Mouse (Mus musculus): ENCODE measurements around the gene Gm20388. TPM values are rescaled to one million over a fixed set of nuclear protein-coding genes. Genes with fewer than 3 reads are reported as not detected.

Gm20388 gene
- polyA plus RNA-seq, 1 experiment from 2014 or later: not detected

DNA sequence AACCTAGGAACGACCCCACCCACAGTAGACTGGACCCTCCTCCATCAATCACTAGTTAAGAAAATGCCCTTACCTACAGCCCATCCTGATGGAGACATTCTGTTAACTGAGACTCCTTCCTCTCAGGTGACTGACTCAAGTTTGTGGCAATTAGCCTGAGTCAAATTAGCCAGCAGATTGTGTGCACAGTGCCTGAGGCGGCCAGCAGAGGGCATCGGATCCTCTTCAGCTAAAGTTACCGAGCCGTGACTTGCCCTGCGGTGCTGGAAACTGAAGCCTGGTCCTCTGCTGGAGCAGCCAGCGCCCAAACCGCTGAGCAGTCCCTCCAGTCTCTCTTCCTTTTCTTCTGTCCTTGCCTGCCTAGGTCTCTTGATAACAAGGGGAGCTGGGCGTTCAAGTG is 56.8 kb downstream of the Gm20388 start:
- 81% methylated on average over 9 of the region's 9 CpGs for WGBS
- no peak for TF ChIP-seq EP300 (optimal IDR thresholded peaks at IDR 0.05)
- 0 out of 2 replicates have a peak, but pooled peaks have one; percentile 17 for TF ChIP-seq CTCF (IDR thresholded peaks at IDR 0.05; ENCODE audit: low read depth)

DNA sequence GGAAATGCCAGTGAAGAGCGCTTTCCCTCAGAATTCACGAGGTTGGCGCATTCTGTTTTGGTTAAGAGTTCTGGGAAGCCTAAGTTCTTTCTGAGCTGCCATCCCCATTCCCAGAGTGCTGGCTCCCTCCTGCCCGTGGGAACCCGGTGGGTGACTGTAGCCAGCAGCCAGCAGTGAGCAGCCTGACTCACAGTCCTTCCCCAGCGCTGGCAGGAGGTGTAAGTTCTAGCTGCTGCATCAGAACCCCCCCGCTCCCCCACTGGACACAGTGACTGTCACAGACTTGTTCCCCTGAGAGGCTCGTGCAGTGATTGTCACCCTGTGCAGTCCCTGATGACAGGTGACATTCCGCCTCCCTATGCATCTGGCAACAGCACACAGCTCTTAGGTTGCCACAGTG is 59.5 kb downstream of the Gm20388 start:
- TF ChIP-seq EP300 (optimal IDR thresholded peaks at IDR 0.05) (no peak), CTCF (IDR thresholded peaks at IDR 0.05; ENCODE audit: low read depth) (no peak)
- Histone ChIP-seq H3K36me3 (ENCODE audit: control insufficient read depth, insufficient read depth, low read length) (no peaks in the 10 kb centered on the region), H3K4me1 (replicated peaks; ENCODE audit: control insufficient read depth, insufficient read depth) (no peaks in the 10 kb centered on the region), H3K4me2 (replicated peaks; ENCODE audit: low read depth) (no peak overlapping the region), H3K9ac (ENCODE audit: low read length) (no peak overlapping the region), H3K9me3 (ENCODE audit: control insufficient read depth, low read length) (no peaks in the 10 kb centered on the region), H3K27me3 (ENCODE audit: control insufficient read depth, insufficient read depth, low read length) (no peaks in the 10 kb centered on the region), H3K4me3 (ENCODE audit: low read depth, low read length) (no peak overlapping the region), H3K27ac (replicated peaks) (no peak overlapping the region)
- DNase-seq (ENCODE audit: low spot score) (no peak), ATAC-seq (ENCODE audit: low FRiP score, low TSS enrichment) (no peak)
- WGBS: 74% methylated on average over 9 of the region's 9 CpGs

More for the DNA sequence above, 56.8 kb downstream of the Gm20388 start:
- H3K9me3 ChIP-seq (ENCODE audit: control insufficient read depth, low read length): no peaks in the 10 kb centered on the region
- no peak for DNase-seq (ENCODE audit: low spot score)
- H3K4me2 ChIP-seq (replicated peaks; ENCODE audit: low read depth): no peak overlapping the region
- H3K4me1 ChIP-seq (replicated peaks; ENCODE audit: control insufficient read depth, insufficient read depth): no peaks in the 10 kb centered on the region
- ATAC-seq (ENCODE audit: low FRiP score, low TSS enrichment): no peak
- no peaks in the 10 kb centered on the region for H3K36me3 ChIP-seq (ENCODE audit: control insufficient read depth, insufficient read depth, low read length)
- H3K4me3 ChIP-seq (ENCODE audit: low read depth, low read length): no peak overlapping the region
- H3K9ac ChIP-seq (ENCODE audit: low read length): no peak overlapping the region
- no peaks in the 10 kb centered on the region for H3K27me3 ChIP-seq (ENCODE audit: control insufficient read depth, insufficient read depth, low read length)
- H3K27ac ChIP-seq (replicated peaks): no peak overlapping the region

DNA sequence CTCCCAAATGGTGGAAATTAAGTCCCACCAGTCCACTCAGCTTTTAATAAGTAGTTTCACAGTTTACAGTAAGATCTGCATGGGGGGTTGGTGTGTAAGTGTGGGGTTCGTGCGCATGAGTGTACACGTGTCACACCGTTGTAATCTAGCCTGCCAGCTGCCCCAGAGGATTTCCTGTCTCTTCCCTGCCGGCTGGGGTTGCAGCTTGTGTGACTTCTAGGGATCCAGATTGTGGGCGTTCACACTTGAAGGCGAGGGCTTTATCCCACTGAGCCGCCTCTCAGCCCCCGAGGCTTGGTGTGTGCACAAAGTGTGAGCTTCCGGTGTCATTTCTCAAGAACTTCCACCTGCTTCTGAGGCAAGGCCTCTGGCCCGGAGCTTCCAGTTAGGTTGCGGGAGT is 61.9 kb downstream of the Gm20388 start:
- no peak for DNase-seq (ENCODE audit: low spot score)
- no peak for ATAC-seq (ENCODE audit: low FRiP score, low TSS enrichment)

DNA sequence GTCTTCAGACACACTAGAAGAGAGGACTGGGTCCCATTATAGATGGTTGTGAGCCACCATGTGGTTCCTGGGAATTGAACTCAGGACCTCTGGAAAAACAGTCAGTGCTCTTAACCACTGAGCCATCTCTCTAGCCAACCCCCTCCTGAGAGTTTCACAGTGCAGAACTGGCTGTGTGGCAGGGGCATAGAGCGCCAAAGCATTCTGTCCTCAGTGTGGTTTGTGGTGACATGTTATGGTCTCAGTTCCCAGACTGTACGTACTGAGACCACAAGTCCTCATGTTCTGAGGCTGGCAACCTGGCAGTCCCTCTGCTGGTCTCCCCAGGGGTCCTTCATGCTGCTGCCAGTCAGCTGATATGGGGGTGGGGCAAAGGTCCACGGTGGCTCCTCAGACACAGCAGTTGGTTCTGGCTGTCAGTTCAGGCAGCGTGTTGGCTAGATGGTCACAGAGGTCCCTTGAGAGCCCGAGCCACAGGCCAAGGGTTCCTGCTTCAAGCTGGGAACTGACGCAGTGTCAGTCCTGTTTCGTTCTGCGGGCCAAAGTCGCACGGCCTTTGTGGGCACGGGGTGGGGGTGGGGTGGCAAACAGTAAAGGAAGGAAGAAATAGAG is 68.2 kb downstream of the Gm20388 start:
- no peak for ATAC-seq (ENCODE audit: low FRiP score, low TSS enrichment)
- DNase-seq (ENCODE audit: low spot score): no peak
- Histone ChIP-seq H3K27me3 (ENCODE audit: control insufficient read depth, insufficient read depth, low read length) (no peaks in the 10 kb centered on the region), H3K9ac (ENCODE audit: low read length) (no peak overlapping the region), H3K4me2 (replicated peaks; ENCODE audit: low read depth) (no peak overlapping the region), H3K4me1 (replicated peaks; ENCODE audit: control insufficient read depth, insufficient read depth) (no peaks in the 10 kb centered on the region), H3K36me3 (ENCODE audit: control insufficient read depth, insufficient read depth, low read length) (no peaks in the 10 kb centered on the region), H3K27ac (replicated peaks) (no peak overlapping the region), H3K9me3 (ENCODE audit: control insufficient read depth, low read length) (no peaks in the 10 kb centered on the region), H3K4me3 (ENCODE audit: low read depth, low read length) (no peak overlapping the region)
- TF ChIP-seq CTCF (IDR thresholded peaks at IDR 0.05; ENCODE audit: low read depth) (no peak), EP300 (optimal IDR thresholded peaks at IDR 0.05) (no peak)
- WGBS: 70% methylated on average over 11 of the region's 11 CpGs

More for the DNA sequence above, 61.9 kb downstream of the Gm20388 start:
- Histone ChIP-seq H3K4me3 (ENCODE audit: low read depth, low read length) (no peak overlapping the region), H3K4me1 (replicated peaks; ENCODE audit: control insufficient read depth, insufficient read depth) (no peaks in the 10 kb centered on the region), H3K9me3 (ENCODE audit: control insufficient read depth, low read length) (no peaks in the 10 kb centered on the region), H3K27me3 (ENCODE audit: control insufficient read depth, insufficient read depth, low read length) (no peaks in the 10 kb centered on the region), H3K9ac (ENCODE audit: low read length) (no peak overlapping the region), H3K36me3 (ENCODE audit: control insufficient read depth, insufficient read depth, low read length) (no peaks in the 10 kb centered on the region), H3K27ac (replicated peaks) (no peak overlapping the region), H3K4me2 (replicated peaks; ENCODE audit: low read depth) (no peak overlapping the region)
- WGBS: 61% methylated on average over 12 of the region's 12 CpGs
- TF ChIP-seq EP300 (optimal IDR thresholded peaks at IDR 0.05) (no peak), CTCF (IDR thresholded peaks at IDR 0.05; ENCODE audit: low read depth) (no peak)

DNA sequence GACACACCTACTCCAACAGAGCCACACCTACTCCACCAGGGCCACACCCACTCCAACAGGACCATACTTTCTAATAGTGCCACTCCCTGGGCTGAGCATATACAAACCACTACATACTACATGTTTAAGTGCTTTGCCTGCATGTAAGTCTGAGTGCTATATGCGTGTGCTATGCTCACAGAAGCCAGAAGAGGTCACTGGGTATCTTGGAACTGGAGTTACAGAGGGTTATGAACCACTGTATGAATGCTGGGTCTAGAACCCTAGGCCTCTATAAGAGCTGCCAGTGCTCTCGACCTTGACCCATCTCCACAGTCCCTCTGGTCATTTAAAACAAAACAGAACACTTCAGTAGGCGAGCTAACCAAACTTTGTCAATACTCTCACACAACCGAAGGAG is 70.6 kb downstream of the Gm20388 start:
- no peak overlapping the region for H3K4me2 ChIP-seq (replicated peaks; ENCODE audit: low read depth)
- no peaks in the 10 kb centered on the region for H3K9me3 ChIP-seq (ENCODE audit: control insufficient read depth, low read length)
- TF ChIP-seq EP300 (optimal IDR thresholded peaks at IDR 0.05): no peak
- TF ChIP-seq CTCF (IDR thresholded peaks at IDR 0.05; ENCODE audit: low read depth): peak; percentile 60
- no peak overlapping the region for H3K27ac ChIP-seq (replicated peaks)
- 77% methylated on average over 4 of the region's 4 CpGs for WGBS
- no peaks in the 10 kb centered on the region for H3K27me3 ChIP-seq (ENCODE audit: control insufficient read depth, insufficient read depth, low read length)
- no peak overlapping the region for H3K4me3 ChIP-seq (ENCODE audit: low read depth, low read length)
- DNase-seq (ENCODE audit: low spot score) (no peak), ATAC-seq (ENCODE audit: low FRiP score, low TSS enrichment) (0 out of 2 replicates have a peak, but pooled peaks have one; percentile 18)
- no peaks in the 10 kb centered on the region for H3K36me3 ChIP-seq (ENCODE audit: control insufficient read depth, insufficient read depth, low read length)
- H3K9ac ChIP-seq (ENCODE audit: low read length): no peak overlapping the region
- no peaks in the 10 kb centered on the region for H3K4me1 ChIP-seq (replicated peaks; ENCODE audit: control insufficient read depth, insufficient read depth)

DNA sequence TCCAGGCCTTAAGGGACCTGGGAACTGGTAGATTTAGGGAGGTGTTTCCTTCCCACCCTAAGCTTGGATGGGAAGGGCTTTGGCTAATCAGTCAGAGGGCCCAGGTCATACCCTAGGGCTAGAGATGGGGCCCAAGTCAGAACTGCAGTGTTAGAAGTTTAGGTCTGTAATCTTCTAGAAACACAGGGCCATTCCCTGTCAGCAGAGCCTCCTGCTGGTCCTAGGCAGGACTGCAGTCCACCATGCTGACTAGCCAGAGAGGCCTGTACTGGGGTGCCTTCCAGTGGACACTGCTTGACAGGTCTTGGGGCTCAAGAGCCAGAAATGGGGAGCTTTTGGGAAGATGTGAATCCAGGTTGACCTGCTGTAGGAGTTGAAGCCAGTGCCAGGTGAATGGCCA is 73.4 kb downstream of the Gm20388 start:
- no peaks in the 10 kb centered on the region for H3K9me3 ChIP-seq (ENCODE audit: control insufficient read depth, low read length)
- H3K4me2 ChIP-seq (replicated peaks; ENCODE audit: low read depth): no peak overlapping the region
- TF ChIP-seq EP300 (optimal IDR thresholded peaks at IDR 0.05) (no peak), CTCF (IDR thresholded peaks at IDR 0.05; ENCODE audit: low read depth) (peak; percentile 59)
- H3K27me3 ChIP-seq (ENCODE audit: control insufficient read depth, insufficient read depth, low read length): no peaks in the 10 kb centered on the region
- no peak overlapping the region for H3K27ac ChIP-seq (replicated peaks)
- no peaks in the 10 kb centered on the region for H3K36me3 ChIP-seq (ENCODE audit: control insufficient read depth, insufficient read depth, low read length)
- H3K4me1 ChIP-seq (replicated peaks; ENCODE audit: control insufficient read depth, insufficient read depth): no peaks in the 10 kb centered on the region
- DNase-seq (ENCODE audit: low spot score): no peak
- no peak for ATAC-seq (ENCODE audit: low FRiP score, low TSS enrichment)
- no peak overlapping the region for H3K4me3 ChIP-seq (ENCODE audit: low read depth, low read length)
- H3K9ac ChIP-seq (ENCODE audit: low read length): no peak overlapping the region
